In the genomic region with DNA sequence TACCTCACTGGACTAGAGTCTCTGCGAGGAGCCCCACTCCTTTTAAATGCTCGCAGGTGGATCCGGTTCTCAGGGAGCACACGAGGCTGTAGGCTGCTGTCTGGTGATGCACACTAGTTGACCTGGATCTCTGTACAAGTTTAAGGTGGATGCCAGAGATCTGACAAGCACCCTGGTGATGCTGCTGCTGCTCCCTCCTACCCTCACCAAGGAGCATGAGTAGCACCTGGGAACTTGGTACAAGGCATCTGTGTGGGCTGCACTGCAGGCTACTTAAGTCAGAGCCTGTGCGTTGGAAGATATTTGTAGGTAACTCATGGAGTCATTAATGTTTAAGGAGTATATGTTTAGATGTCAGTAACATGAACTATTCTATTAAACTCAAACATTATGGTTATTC, we compare ENCODE assay signal across 17 mouse cellular contexts.
DNase-seq lines count a peak whose midpoint lies in the region; ATAC-seq and TF ChIP-seq lines count a peak whose summit lies in the region.
"Had no signal": no experiment of that assay in that cellular context is flagged by ENCODE, and none has a peak within 500 bp of the region (broad histone marks: within the 10 kb centered on the region; RNA-seq: fewer than 3 reads in every experiment).

No protein-coding gene starts in this region.

- H3K27me3 ChIP-seq in forebrain, embryonic 13.5 days = no peaks in the 10 kb centered on the region
- no peaks in the 10 kb centered on the region for H3K27me3 ChIP-seq in forebrain, embryonic 14.5 days (replicated peaks; ENCODE audit: control insufficient read depth, insufficient read depth, low read length)
- H3K27me3 ChIP-seq in hindbrain, embryonic 14.5 days (ENCODE audit: control insufficient read depth, insufficient read depth, low read length) = no peaks in the 10 kb centered on the region
- H3K27me3 ChIP-seq in hindbrain, embryonic 11.5 days (ENCODE audit: control insufficient read depth, insufficient read depth, low read length) = no peaks in the 10 kb centered on the region
- H3K27me3 ChIP-seq in neural tube, embryonic 13.5 days = no peaks in the 10 kb centered on the region
- H3K27me3 ChIP-seq: heart, embryonic 15.5 days; limb, embryonic 15.5 days; lung, embryonic 15.5 days had no signal

- no peak for ATAC-seq in forebrain, embryonic 13.5 days
- ATAC-seq in forebrain, embryonic 14.5 days = no peak
- peak; percentile 48; the same call in 1 of the 2 replicates for ATAC-seq in hindbrain, embryonic 14.5 days (ENCODE audit: low FRiP score)
- no peak for ATAC-seq in hindbrain, embryonic 11.5 days (ENCODE audit: low FRiP score)
- ATAC-seq in neural tube, embryonic 13.5 days (ENCODE audit: low read depth) = peak; percentile 55; the same call in 1 of the 2 replicates

- H3K9me3 ChIP-seq in forebrain, embryonic 13.5 days (replicated peaks) = no peaks in the 10 kb centered on the region
- H3K9me3 ChIP-seq in forebrain, embryonic 14.5 days (replicated peaks; ENCODE audit: control insufficient read depth, low read length) = no peaks in the 10 kb centered on the region
- H3K9me3 ChIP-seq in hindbrain, embryonic 14.5 days (ENCODE audit: control insufficient read depth, low read length) = no peaks in the 10 kb centered on the region
- no peaks in the 10 kb centered on the region for H3K9me3 ChIP-seq in hindbrain, embryonic 11.5 days (ENCODE audit: control insufficient read depth, low read length)
- no peaks in the 10 kb centered on the region for H3K9me3 ChIP-seq in neural tube, embryonic 13.5 days
- H3K9me3 ChIP-seq: heart, embryonic 15.5 days; limb, embryonic 15.5 days; lung, embryonic 15.5 days had no signal

- peaks cover 26% of the 10 kb centered on the region; the same call in 1 of the 2 replicates for H3K4me1 ChIP-seq in forebrain, embryonic 13.5 days
- H3K4me1 ChIP-seq in forebrain, embryonic 14.5 days (ENCODE audit: control insufficient read depth, insufficient read depth, low read length) = peaks cover 14% of the 10 kb centered on the region
- 0 out of 2 replicates have a peak, but pooled peaks cover 4% of the 10 kb centered on the region for H3K4me1 ChIP-seq in hindbrain, embryonic 14.5 days (replicated peaks; ENCODE audit: control insufficient read depth, insufficient read depth, low read length)
- H3K4me1 ChIP-seq in hindbrain, embryonic 11.5 days (replicated peaks; ENCODE audit: control insufficient read depth, insufficient read depth, low read length) = no peaks in the 10 kb centered on the region
- peaks cover 33% of the 10 kb centered on the region for H3K4me1 ChIP-seq in neural tube, embryonic 13.5 days (replicated peaks)
- H3K4me1 ChIP-seq: limb, embryonic 15.5 days; lung, embryonic 15.5 days had no signal

- H3K4me3 ChIP-seq in forebrain, embryonic 13.5 days = no peak overlapping the region
- H3K4me3 ChIP-seq in forebrain, embryonic 14.5 days (ENCODE audit: low read depth, low read length) = no peak overlapping the region
- H3K4me3 ChIP-seq in hindbrain, embryonic 14.5 days (replicated peaks; ENCODE audit: low read length) = no peak overlapping the region
- no peak overlapping the region for H3K4me3 ChIP-seq in hindbrain, embryonic 11.5 days (ENCODE audit: low read depth, low read length)
- H3K4me3 ChIP-seq in neural tube, embryonic 13.5 days = no peak overlapping the region
- H3K4me3 ChIP-seq: gastrocnemius, adult 2 months; heart, embryonic 15.5 days; limb, embryonic 15.5 days; lung, embryonic 15.5 days had no signal

- WGBS in forebrain, embryonic 13.5 days = 85% methylated on average over 5 of the region's 5 CpGs
- 90% methylated on average over 5 of the region's 5 CpGs for WGBS in forebrain, embryonic 14.5 days
- WGBS in hindbrain, embryonic 14.5 days = 79% methylated on average over 5 of the region's 5 CpGs
- 86% methylated on average over 5 of the region's 5 CpGs for WGBS in hindbrain, embryonic 11.5 days
- WGBS in neural tube, embryonic 13.5 days = 57% methylated on average over 5 of the region's 5 CpGs

- H3K36me3 ChIP-seq in forebrain, embryonic 13.5 days (ENCODE audit: poor library complexity, severe bottlenecking) = no peaks in the 10 kb centered on the region
- no peaks in the 10 kb centered on the region for H3K36me3 ChIP-seq in forebrain, embryonic 14.5 days (ENCODE audit: control insufficient read depth, insufficient read depth, low read length)
- no peaks in the 10 kb centered on the region for H3K36me3 ChIP-seq in hindbrain, embryonic 14.5 days (replicated peaks; ENCODE audit: control insufficient read depth, insufficient read depth)
- H3K36me3 ChIP-seq in hindbrain, embryonic 11.5 days (ENCODE audit: control insufficient read depth, insufficient read depth, low read length) = no peaks in the 10 kb centered on the region
- H3K36me3 ChIP-seq in neural tube, embryonic 13.5 days = no peaks in the 10 kb centered on the region
- H3K36me3 ChIP-seq: heart, embryonic 15.5 days; limb, embryonic 15.5 days; lung, embryonic 15.5 days had no signal

- no peak for TF ChIP-seq POLR2A in brain, embryonic 14.5 days (IDR thresholded peaks at IDR 0.05; ENCODE audit: borderline replicate concordance, extremely low read depth, insufficient read depth, insufficient read length, poor library complexity, severe bottlenecking)

- no peak overlapping the region for H3K9ac ChIP-seq in forebrain, embryonic 13.5 days
- H3K9ac ChIP-seq in forebrain, embryonic 14.5 days (ENCODE audit: low read length) = no peak overlapping the region
- H3K9ac ChIP-seq in hindbrain, embryonic 14.5 days = no peak overlapping the region
- H3K9ac ChIP-seq in hindbrain, embryonic 11.5 days (ENCODE audit: low read depth, low read length) = no peak overlapping the region
- H3K9ac ChIP-seq in neural tube, embryonic 13.5 days = no peak overlapping the region
- H3K9ac ChIP-seq: heart, embryonic 15.5 days; limb, embryonic 15.5 days; liver, embryonic 14.5 days; lung, embryonic 15.5 days had no signal

- no peak for DNase-seq in forebrain, embryonic 14.5 days (ENCODE audit: low spot score)
- DNase-seq in hindbrain, embryonic 14.5 days (ENCODE audit: low spot score) = no peak
- no peak for DNase-seq in hindbrain, embryonic 11.5 days (ENCODE audit: low spot score)
- peak; percentile 20 for DNase-seq in brain, embryonic 14.5 days (ENCODE audit: low read depth)
- DNase-seq in adrenal gland, postnatal 36 days = no peak
- DNase-seq: adrenal gland, adult 2 months; gastrocnemius, adult 2 months; heart, postnatal 36 days; kidney, adult 2 months; lung, postnatal 36 days had no signal

- no peak for TF ChIP-seq CTCF in brain, embryonic 14.5 days (IDR thresholded peaks at IDR 0.05; ENCODE audit: borderline replicate concordance, extremely low read depth, insufficient read depth, insufficient read length)

- peak overlapping the region; percentile 65 for H3K27ac ChIP-seq in forebrain, embryonic 13.5 days
- H3K27ac ChIP-seq in forebrain, embryonic 14.5 days (ENCODE audit: low read depth, low read length) = no peak overlapping the region; the same call in 1 of the 2 replicates
- no peak overlapping the region for H3K27ac ChIP-seq in hindbrain, embryonic 14.5 days
- H3K27ac ChIP-seq in hindbrain, embryonic 11.5 days (ENCODE audit: low read depth, low read length) = no peak overlapping the region
- peak overlapping the region; percentile 57 for H3K27ac ChIP-seq in neural tube, embryonic 13.5 days (replicated peaks)
- H3K27ac ChIP-seq: gastrocnemius, adult 2 months; heart, embryonic 15.5 days; kidney, postnatal 0 days; limb, embryonic 15.5 days; liver, embryonic 14.5 days; lung, embryonic 15.5 days had no signal

- H3K4me2 ChIP-seq in forebrain, embryonic 13.5 days = no peak overlapping the region
- H3K4me2 ChIP-seq in forebrain, embryonic 14.5 days (ENCODE audit: low read length) = no peak overlapping the region
- H3K4me2 ChIP-seq in hindbrain, embryonic 14.5 days (replicated peaks) = no peak overlapping the region
- no peak overlapping the region for H3K4me2 ChIP-seq in hindbrain, embryonic 11.5 days (replicated peaks; ENCODE audit: low read depth, low read length)
- no peak overlapping the region for H3K4me2 ChIP-seq in neural tube, embryonic 13.5 days
- H3K4me2 ChIP-seq: heart, embryonic 15.5 days; limb, embryonic 15.5 days; lung, embryonic 15.5 days had no signal

Comparison
In these comparisons a context has a peak if more than half of its experiments do, and no peak if none do; other contexts are left out.
1. ATAC-seq: peak in hindbrain, embryonic 14.5 days (single experiment) and neural tube, embryonic 13.5 days (single experiment); none in forebrain, embryonic 13.5 days (single experiment), forebrain, embryonic 14.5 days (single experiment) and hindbrain, embryonic 11.5 days (single experiment).
2. H3K27ac ChIP-seq: peak in forebrain, embryonic 13.5 days (single experiment) and neural tube, embryonic 13.5 days (single experiment); none in forebrain, embryonic 14.5 days (single experiment), hindbrain, embryonic 14.5 days (single experiment) and hindbrain, embryonic 11.5 days (single experiment).